Mouse (Mus musculus) cerebellum, adult (tissue): ENCODE data around the gene Cts8.

ENCODE experiments used
- ATAC-seq: cut with Nextera tagmentation; 2 replicates; pipeline ENCODE4 v1.9.2; 2017; ENCODE audit warnings: mild to moderate bottlenecking, moderate library complexity, mixed read lengths; ENCODE audit not compliant: insufficient number of reproducible peaks, low FRiP score, low TSS enrichment

The Cts8 gene

GRCm38 (mm10) chr13:61255258-61255657, at the start of gene Cts8:
Cts8 (minus strand) TSS chr13:61255358.
- ATAC-seq = no peak

GRCm38 (mm10) chr13:61288739-61289138, 33.6 kb upstream of the Cts8 start, which contains the start of gene Gm49398:
Gm49398 (minus strand) TSS chr13:61288839.
- ATAC-seq = no peak

GRCm38 (mm10) chr13:61241076-61241947, 13.8 kb downstream of the Cts8 start:
- no peak for ATAC-seq

- no peak for ATAC-seq
Observed at GRCm38 (mm10) chr13:61203310-61203709, 51.8 kb downstream of the Cts8 start, which contains the start of gene Cts6. Cts6 (minus strand) TSS chr13:61203410.
